Mouse (Mus musculus) E14TG2a.4 (cell line): Measurements from ENCODE around the gene Rpl36a-ps1.

Experiments
- CTCF ChIP-seq: conservative IDR thresholded peaks from 2 replicates; pipeline ENCODE4 v1.5.1; 2014; ENCODE audit warnings: low read length
- POU5F1 ChIP-seq: IDR thresholded peaks from 2 replicates; pipeline ENCODE4 v1.6.1; 2014; ENCODE audit warnings: low read length, borderline replicate concordance

DNA sequence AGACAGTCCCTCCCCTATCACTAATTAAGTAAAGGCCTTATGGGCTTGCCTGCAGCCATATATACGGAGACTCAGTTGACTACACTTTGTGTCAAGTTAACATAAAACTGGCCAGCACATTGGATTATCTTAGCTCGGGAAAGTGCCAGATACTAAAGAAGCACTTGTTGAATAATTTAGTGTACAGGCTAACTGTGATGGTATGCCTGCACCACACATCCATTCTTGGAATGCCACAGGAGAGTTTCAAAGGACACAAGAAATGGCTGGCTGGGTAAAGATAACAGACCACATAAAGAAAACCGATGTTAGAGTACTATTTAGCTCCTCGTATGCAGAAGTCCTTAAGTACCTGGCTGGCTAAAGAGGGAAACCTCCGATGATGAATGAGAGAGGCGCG is 24.6 kb upstream of the Rpl36a-ps1 start:
- TF ChIP-seq CTCF = no peak
- no peak for TF ChIP-seq POU5F1
